ENCODE assay signal across 7 mouse cellular contexts in the genomic region with DNA sequence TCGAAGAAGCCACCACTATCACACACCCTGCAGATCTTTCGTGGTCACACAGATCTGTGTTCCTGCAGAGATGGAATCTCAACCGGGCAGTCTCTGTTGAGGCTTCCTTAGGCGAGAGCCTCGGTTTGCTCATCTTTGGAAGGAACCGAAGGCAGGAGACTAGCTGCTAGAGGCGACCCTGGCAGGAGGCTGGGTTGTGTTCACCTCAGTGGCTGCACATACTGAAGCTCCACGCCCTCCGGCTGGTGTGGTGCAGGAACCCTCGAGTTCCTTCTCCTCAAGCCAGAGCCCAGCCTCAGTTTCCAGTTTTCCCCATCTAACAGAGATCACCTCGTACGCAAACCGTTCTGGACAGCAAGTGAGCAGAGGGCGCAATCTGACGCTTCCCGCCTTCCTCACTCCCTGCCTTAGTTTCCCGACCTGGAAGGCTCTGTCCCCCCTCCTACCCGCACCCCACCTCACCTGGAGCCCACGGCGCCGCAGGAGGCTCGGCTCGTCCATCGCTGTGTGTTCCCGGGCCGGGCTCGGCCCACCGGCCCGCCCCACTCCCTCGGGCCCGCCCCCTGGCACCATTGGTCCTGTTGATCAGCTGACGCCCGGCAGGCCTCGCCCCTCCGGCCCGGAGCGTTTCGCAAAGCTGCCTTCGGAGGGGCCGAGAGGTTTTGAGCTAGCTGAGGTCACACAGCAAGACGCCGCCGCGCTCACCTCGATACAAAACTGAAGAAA. TPM values are rescaled to one million over a fixed set of nuclear protein-coding genes. Genes with fewer than 3 reads are reported as not detected.
DNase-seq lines count a peak whose midpoint lies in the region; ATAC-seq and TF ChIP-seq lines count a peak whose summit lies in the region.

A gene (minus strand): TSS at position 574 of the 726 bp plus-strand sequence.

- H3K4me1 ChIP-seq in hindbrain, postnatal 0 days (ENCODE audit: insufficient read depth, low read length): peaks cover 12% of the 10 kb centered on the region

- no peaks in the 10 kb centered on the region for H3K9me3 ChIP-seq in hindbrain, postnatal 0 days (ENCODE audit: low read length)

- peaks cover 15% of the 10 kb centered on the region for H3K27me3 ChIP-seq in hindbrain, postnatal 0 days (ENCODE audit: insufficient read depth, low read length)

- H3K36me3 ChIP-seq in hindbrain, postnatal 0 days (ENCODE audit: insufficient read depth, low read length): no peaks in the 10 kb centered on the region

- H3K9ac ChIP-seq in hindbrain, postnatal 0 days (replicated peaks; ENCODE audit: low read length): peak within 1 kb of the TSS; percentile 38

- H3K4me2 ChIP-seq in hindbrain, postnatal 0 days (ENCODE audit: low read depth, low read length): peak within 1 kb of the TSS; percentile 71

- peak within 1 kb of the TSS; percentile 45 for H3K4me3 ChIP-seq in hindbrain, postnatal 0 days (ENCODE audit: low read length)

- peak; percentile 81 for ATAC-seq in hindbrain, postnatal 0 days

- no peak within 1 kb of the TSS for H3K27ac ChIP-seq in hindbrain, postnatal 0 days

- peak; percentile 84 for DNase-seq in R1 (ENCODE audit: low read depth, low spot score)
- DNase-seq in cerebellum, postnatal 4 days (ENCODE audit: low spot score in 2 of 2): peak; percentile 61 to 74
- DNase-seq in gastrocnemius, adult 8-10 months (ENCODE audit: low spot score in 2 of 2): peak; percentile 70 to 79
- peak; percentile 84 for DNase-seq in hindbrain, postnatal 0 days (ENCODE audit: low spot score)
- DNase-seq in left cerebral cortex, postnatal 25 days (ENCODE audit: low spot score in 2 of 2): peak; percentile 81 to 88
- DNase-seq in mesoderm, embryonic 11.5 days (ENCODE audit: low read depth, low spot score): peak; percentile 82
- DNase-seq in right cerebral cortex, postnatal 36 days (ENCODE audit: low spot score in 2 of 2): peak; percentile 73 to 77

- no peak for TF ChIP-seq CTCF in hindbrain, postnatal 0 days (IDR thresholded peaks at IDR 0.05; ENCODE audit: low read depth)

- intact Hi-C loops in left cerebral cortex, postnatal 25 days (cut with DNase I): loop anchor here (2.0 kb wide), 1 partner anchor 34 kb away; a partner anchor contains a TSS

- WGBS in hindbrain, postnatal 0 days: 1% methylated on average over 45 of the region's 45 CpGs

RNA-seq across cellular contexts. Expression of the gene that starts here (rescaled TPM):
- 1 to 10 TPM; 1.7 to 4.5 (median 2.4) TPM for total RNA-seq in gastrocnemius, adult 8-10 months (2022)
- total RNA-seq in hindbrain, postnatal 0 days (2014; rRNA removed): 35.2 and 42.1 TPM in 2 replicates
- 16.2 and 16.7 TPM in 2 replicates for polyA plus RNA-seq in hindbrain, postnatal 0 days (2015; fragmentation: Nextera tagmentation; extraction: Ambion mirVana)
- total RNA-seq in left cerebral cortex, postnatal 25 days (2021): 100 to 1,000 TPM; 298 to 350 TPM
